Mouse (Mus musculus): ENCODE results near the gene Rufy4. TPM values are rescaled to one million over a fixed set of nuclear protein-coding genes. Genes with fewer than 3 reads are reported as not detected.
"Not testable (repeated sequence)": the region's sequence is repeated elsewhere in the genome, so short reads cannot be mapped to it uniquely, and the experiment has no call there.

Rufy4 gene
- total RNA-seq, 2 experiments from 2014 or later = 0.18 to 0.24 TPM

- peak in 1 of 2 experiments; percentile 23 for DNase-seq (ENCODE audit: low spot score in 2 of 2)
Measured at GRCm38 (mm10) chr1:74141781-74142180, 16.4 kb downstream of the Rufy4 start.

GRCm38 (mm10) chr1:74149106-74149885 lies 24.0 kb downstream of the Rufy4 start:
- DNase-seq (ENCODE audit: low spot score in 2 of 2) = no peak

- DNase-seq (ENCODE audit: low spot score in 2 of 2) = no peak
Measured at GRCm38 (mm10) chr1:74150101-74150500, 24.8 kb downstream of the Rufy4 start.

GRCm38 (mm10) chr1:74151091-74151490 lies 25.8 kb downstream of the Rufy4 start:
- no peak for DNase-seq (ENCODE audit: low spot score in 2 of 2)

GRCm38 (mm10) chr1:74153461-74154184 lies 28.3 kb downstream of the Rufy4 start, which contains the start of gene Cxcr2:
Gene Cxcr2, plus strand, starts transcription at chr1:74153989.
- DNase-seq (ENCODE audit: low spot score in 2 of 2) = no peak

GRCm38 (mm10) chr1:74155435-74156012 lies 30.2 kb downstream of the Rufy4 start:
- DNase-seq (ENCODE audit: low spot score in 2 of 2) = no peak

- DNase-seq (ENCODE audit: low spot score in 2 of 2) = no peak
Measured at GRCm38 (mm10) chr1:74156381-74156910, 31.1 kb downstream of the Rufy4 start.

GRCm38 (mm10) chr1:74159613-74160012 lies 34.3 kb downstream of the Rufy4 start:
- not testable (repeated sequence) for DNase-seq (ENCODE audit: low spot score in 2 of 2)

- DNase-seq (ENCODE audit: low spot score in 2 of 2) = no peak
Measured at GRCm38 (mm10) chr1:74160036-74160435, 34.7 kb downstream of the Rufy4 start.

GRCm38 (mm10) chr1:74167136-74167535 lies 41.8 kb downstream of the Rufy4 start:
- no peak for DNase-seq (ENCODE audit: low spot score in 2 of 2)

- DNase-seq (ENCODE audit: low spot score in 2 of 2) = no peak
Measured at GRCm38 (mm10) chr1:74169721-74170120, 44.4 kb downstream of the Rufy4 start.

GRCm38 (mm10) chr1:74172722-74173121 lies 47.4 kb downstream of the Rufy4 start:
- DNase-seq (ENCODE audit: low spot score in 2 of 2) = no peak

- DNase-seq (ENCODE audit: low spot score in 2 of 2) = no peak
Measured at GRCm38 (mm10) chr1:74175731-74176130, 50.4 kb downstream of the Rufy4 start.

GRCm38 (mm10) chr1:74178618-74179017 lies 53.3 kb downstream of the Rufy4 start:
- DNase-seq (ENCODE audit: low spot score in 2 of 2) = no peak

- DNase-seq (ENCODE audit: low spot score in 2 of 2) = no peak
Measured at GRCm38 (mm10) chr1:74179624-74180408, 54.5 kb downstream of the Rufy4 start.

GRCm38 (mm10) chr1:74181462-74181861 lies 56.1 kb downstream of the Rufy4 start:
- DNase-seq (ENCODE audit: low spot score in 2 of 2) = no peak

- no peak for DNase-seq (ENCODE audit: low spot score in 2 of 2)
Measured at GRCm38 (mm10) chr1:74183006-74183405, 57.7 kb downstream of the Rufy4 start.

- DNase-seq (ENCODE audit: low spot score in 2 of 2) = no peak
Measured at GRCm38 (mm10) chr1:74190471-74190870, 65.1 kb downstream of the Rufy4 start.

GRCm38 (mm10) chr1:74192711-74193110 lies 67.4 kb downstream of the Rufy4 start:
- no peak for DNase-seq (ENCODE audit: low spot score in 2 of 2)

- no peak for DNase-seq (ENCODE audit: low spot score in 2 of 2)
Measured at GRCm38 (mm10) chr1:74194445-74194844, 69.1 kb downstream of the Rufy4 start, which contains the start of gene Cxcr1. Gene Cxcr1, minus strand, starts transcription at chr1:74194631.

- DNase-seq (ENCODE audit: low spot score in 2 of 2) = no peak
Measured at GRCm38 (mm10) chr1:74195961-74196360, 70.6 kb downstream of the Rufy4 start.
